Mouse (Mus musculus) lung, embryonic 14.5 days (tissue): ENCODE data around the gene Klrk1. TPM values are rescaled to one million over a fixed set of nuclear protein-coding genes. Genes with fewer than 3 reads are reported as not detected.

Source experiments
- ATAC-seq: fragments of 200-750 bp; cut with Nextera tagmentation; 2 replicates; pipeline ENCODE4 v1.8.0; 2017; ENCODE audit warnings: mild to moderate bottlenecking, moderate TSS enrichment, moderate library complexity; ENCODE audit not compliant: insufficient read depth
- DNase-seq: peaks from one replicate; pipeline ENCODE4 v3.0.0-alpha.2; 2015
- H3K27ac ChIP-seq: fragments of 300-500 bp; sonication (generic); 2 replicates; pipeline ENCODE4 v1.5.1; 2014; ENCODE audit warnings: low read depth, mild to moderate bottlenecking, moderate library complexity
- H3K27me3 ChIP-seq: fragments of 300-500 bp; sonication (generic); 2 replicates; pipeline ENCODE4 v1.6.1; 2014; ENCODE audit warnings: low read length, control low read depth; ENCODE audit not compliant: insufficient read depth
- H3K36me3 ChIP-seq: fragments of 300-500 bp; sonication (generic); 2 replicates; pipeline ENCODE4 v1.6.1; 2014; ENCODE audit warnings: control low read depth; ENCODE audit not compliant: insufficient read depth
- H3K4me1 ChIP-seq: fragments of 300-500 bp; sonication (generic); 2 replicates; pipeline ENCODE4 v1.6.1; 2014; ENCODE audit warnings: antibody characterized with exemption, control low read depth; ENCODE audit not compliant: insufficient read depth
- H3K4me2 ChIP-seq: fragments of 300-500 bp; sonication (generic); 2 replicates; pipeline ENCODE4 v1.6.1; 2014; ENCODE audit warnings: mild to moderate bottlenecking
- H3K4me3 ChIP-seq: fragments of 300-500 bp; sonication (generic); 2 replicates; pipeline ENCODE4 v1.5.1; 2014; ENCODE audit warnings: low read depth, low read length
- H3K9ac ChIP-seq: fragments of 300-500 bp; sonication (generic); 2 replicates; pipeline ENCODE4 v1.6.1; 2014
- H3K9me3 ChIP-seq: fragments of 300-500 bp; sonication (generic); 2 replicates; pipeline ENCODE4 v1.6.1; 2016; ENCODE audit warnings: low read depth, low read length, control low read depth
- CTCF ChIP-seq: IDR thresholded peaks from 2 replicates; pipeline ENCODE4 v1.5.1; 2016; ENCODE audit warnings: antibody characterized with exemption, low read depth
- WGBS: fragments of 180-500 bp; shearing (Covaris S2); extraction: QIAGEN DNeasy Blood & Tissue Kit; methylation state at CpG from one replicate; pipeline ENCODE4 v1.1.7; 2014; 5-methylcytosine and 5-hydroxymethylcytosine counted together
- polyA plus RNA-seq: library from polyadenylated mRNA; unstranded; fragments of >200 nt; fragmentation: Nextera tagmentation; extraction: Ambion mirVana; gene quantifications from 2 replicates; pipeline ENCODE4 v1.2.1, GENCODE M21; 2014

Klrk1 gene
- polyA plus RNA-seq, 1 experiment from 2014 or later = not detected

GRCm38 (mm10) chr6:129583014-129583413 is 40.6 kb downstream of the Klrk1 start:
- H3K27ac ChIP-seq = no peak overlapping the region
- no peak for DNase-seq
- no peak overlapping the region for H3K4me2 ChIP-seq
- no peak overlapping the region for H3K9ac ChIP-seq
- no peaks in the 10 kb centered on the region for H3K9me3 ChIP-seq
- no peaks in the 10 kb centered on the region for H3K4me1 ChIP-seq
- WGBS = 70% methylated on average over 3 of the region's 3 CpGs
- ATAC-seq = no peak
- no peak overlapping the region for H3K4me3 ChIP-seq
- H3K27me3 ChIP-seq = no peaks in the 10 kb centered on the region
- TF ChIP-seq CTCF = no peak
- no peaks in the 10 kb centered on the region for H3K36me3 ChIP-seq

- Histone ChIP-seq H3K4me1 (no peaks in the 10 kb centered on the region), H3K4me3 (no peak overlapping the region), H3K27ac (no peak overlapping the region), H3K4me2 (no peak overlapping the region), H3K27me3 (no peaks in the 10 kb centered on the region), H3K36me3 (no peaks in the 10 kb centered on the region), H3K9me3 (no peaks in the 10 kb centered on the region), H3K9ac (no peak overlapping the region)
- WGBS = 54% methylated on average over 4 of the region's 4 CpGs
- DNase-seq (no peak), ATAC-seq (no peak)
- no peak for TF ChIP-seq CTCF
Observed at GRCm38 (mm10) chr6:129581896-129582295, 41.8 kb downstream of the Klrk1 start.

- ATAC-seq (no peak), DNase-seq (peak; percentile 49)
- Histone ChIP-seq H3K27me3 (no peaks in the 10 kb centered on the region), H3K36me3 (no peaks in the 10 kb centered on the region), H3K4me1 (no peaks in the 10 kb centered on the region), H3K27ac (no peak overlapping the region), H3K4me2 (no peak overlapping the region), H3K9ac (no peak overlapping the region), H3K9me3 (no peaks in the 10 kb centered on the region), H3K4me3 (no peak overlapping the region)
- TF ChIP-seq CTCF = peak; percentile 43
- 51% methylated on average over 4 of the region's 4 CpGs for WGBS
Observed at GRCm38 (mm10) chr6:129581274-129581673, 42.4 kb downstream of the Klrk1 start.

GRCm38 (mm10) chr6:129577605-129578004 is 46.1 kb downstream of the Klrk1 start, which contains the start of gene Klre1:
Gene Klre1, plus strand, starts transcription at chr6:129577905.
- 94% methylated on average over 8 of the region's 8 CpGs for WGBS
- Histone ChIP-seq H3K9ac (no peak within 1 kb of the TSS), H3K27me3 (no peaks in the 10 kb centered on the region), H3K36me3 (no peaks in the 10 kb centered on the region), H3K9me3 (no peaks in the 10 kb centered on the region), H3K27ac (no peak within 1 kb of the TSS), H3K4me2 (no peak within 1 kb of the TSS), H3K4me3 (no peak within 1 kb of the TSS), H3K4me1 (no peaks in the 10 kb centered on the region)
- no peak for DNase-seq
- ATAC-seq = no peak
- no peak for TF ChIP-seq CTCF

DNA sequence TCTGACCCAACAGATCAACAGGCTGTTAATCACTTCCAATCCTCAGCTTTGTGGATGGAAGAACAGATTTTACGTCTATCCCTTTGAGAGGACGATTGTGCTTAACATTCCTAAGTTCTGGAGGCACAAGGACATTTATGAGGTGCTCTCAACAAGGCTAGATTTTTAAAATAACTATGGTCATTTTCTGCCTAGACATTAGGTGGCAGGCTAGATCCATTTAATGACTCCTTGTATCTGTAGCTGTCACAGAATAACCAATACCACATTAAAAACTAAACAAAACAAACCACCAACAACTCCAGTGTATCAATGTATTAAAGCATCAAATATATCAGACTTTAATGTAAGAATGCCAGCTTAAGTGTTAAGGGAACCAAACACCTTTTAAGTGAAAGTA is 48.3 kb downstream of the Klrk1 start:
- ATAC-seq = peak; percentile 56; the same call in 1 of the 2 replicates
- H3K4me3 ChIP-seq = no peak overlapping the region
- H3K36me3 ChIP-seq = no peaks in the 10 kb centered on the region
- H3K27me3 ChIP-seq = no peaks in the 10 kb centered on the region
- no peak overlapping the region for H3K4me2 ChIP-seq
- TF ChIP-seq CTCF = peak; percentile 23; the same call in 1 of the 2 replicates
- 16% methylated on average over 2 of the region's 2 CpGs for WGBS
- no peaks in the 10 kb centered on the region for H3K4me1 ChIP-seq
- DNase-seq = peak; percentile 50
- no peak overlapping the region for H3K27ac ChIP-seq
- no peaks in the 10 kb centered on the region for H3K9me3 ChIP-seq
- no peak overlapping the region for H3K9ac ChIP-seq

- ATAC-seq (no peak), DNase-seq (no peak)
- H3K4me2 ChIP-seq = no peak overlapping the region
- H3K4me1 ChIP-seq = no peaks in the 10 kb centered on the region
- no peak overlapping the region for H3K27ac ChIP-seq
- TF ChIP-seq CTCF = no peak
- H3K36me3 ChIP-seq = no peaks in the 10 kb centered on the region
- H3K9me3 ChIP-seq = no peaks in the 10 kb centered on the region
- no peak overlapping the region for H3K4me3 ChIP-seq
- WGBS = 72% methylated on average over 2 of the region's 2 CpGs
- no peak overlapping the region for H3K9ac ChIP-seq
- no peaks in the 10 kb centered on the region for H3K27me3 ChIP-seq
Observed at GRCm38 (mm10) chr6:129565257-129565656, 58.4 kb downstream of the Klrk1 start.

Other genes starting within 250 kb of the Klrk1 start
- 0.12 and 0.20 TPM in 2 replicates for gene Clec12b, start 238.0 kb downstream of the Klrk1 start, polyA plus RNA-seq
- gene Clec1b, start 226.6 kb downstream of the Klrk1 start, polyA plus RNA-seq = 3.7 and 5.0 TPM in 2 replicates
- 0.87 and 1.1 TPM in 2 replicates for gene Clec9a, start 215.0 kb downstream of the Klrk1 start, polyA plus RNA-seq
- gene Clec1a, start 171.9 kb downstream of the Klrk1 start, polyA plus RNA-seq = 13.7 and 15.2 TPM in 2 replicates
- 0.18 and 0.21 TPM in 2 replicates for gene Olr1, start 116.7 kb downstream of the Klrk1 start, polyA plus RNA-seq
- 0.47 and 0.55 TPM in 2 replicates for gene Tmem52b, start 111.3 kb downstream of the Klrk1 start, polyA plus RNA-seq
- 12.4 and 12.5 TPM in 2 replicates for gene Gabarapl1, start 90.7 kb downstream of the Klrk1 start, polyA plus RNA-seq
- gene Klre1, start 46.0 kb downstream of the Klrk1 start, polyA plus RNA-seq = not detected in 2 replicates
- not detected in 2 replicates for gene Klrd1, start 32.1 kb downstream of the Klrk1 start, polyA plus RNA-seq
- gene Klrc3, start 19.5 kb upstream of the Klrk1 start, polyA plus RNA-seq = not detected in 2 replicates
- not detected in 2 replicates for gene Klrc2, start 36.8 kb upstream of the Klrk1 start, polyA plus RNA-seq
- gene Klrc1, start 55.1 kb upstream of the Klrk1 start, polyA plus RNA-seq = 0.12 TPM in 1 of 2 replicates, not detected in the other
- not detected in 2 replicates for gene Klri1, start 93.3 kb upstream of the Klrk1 start, polyA plus RNA-seq
- not detected in 2 replicates for gene Klri2, start 116.6 kb upstream of the Klrk1 start, polyA plus RNA-seq
- not detected in 2 replicates for gene Gm156, start 160.4 kb upstream of the Klrk1 start, polyA plus RNA-seq
- not detected in 2 replicates for gene Gm17631, start 238.8 kb upstream of the Klrk1 start, polyA plus RNA-seq